In the genomic region with DNA sequence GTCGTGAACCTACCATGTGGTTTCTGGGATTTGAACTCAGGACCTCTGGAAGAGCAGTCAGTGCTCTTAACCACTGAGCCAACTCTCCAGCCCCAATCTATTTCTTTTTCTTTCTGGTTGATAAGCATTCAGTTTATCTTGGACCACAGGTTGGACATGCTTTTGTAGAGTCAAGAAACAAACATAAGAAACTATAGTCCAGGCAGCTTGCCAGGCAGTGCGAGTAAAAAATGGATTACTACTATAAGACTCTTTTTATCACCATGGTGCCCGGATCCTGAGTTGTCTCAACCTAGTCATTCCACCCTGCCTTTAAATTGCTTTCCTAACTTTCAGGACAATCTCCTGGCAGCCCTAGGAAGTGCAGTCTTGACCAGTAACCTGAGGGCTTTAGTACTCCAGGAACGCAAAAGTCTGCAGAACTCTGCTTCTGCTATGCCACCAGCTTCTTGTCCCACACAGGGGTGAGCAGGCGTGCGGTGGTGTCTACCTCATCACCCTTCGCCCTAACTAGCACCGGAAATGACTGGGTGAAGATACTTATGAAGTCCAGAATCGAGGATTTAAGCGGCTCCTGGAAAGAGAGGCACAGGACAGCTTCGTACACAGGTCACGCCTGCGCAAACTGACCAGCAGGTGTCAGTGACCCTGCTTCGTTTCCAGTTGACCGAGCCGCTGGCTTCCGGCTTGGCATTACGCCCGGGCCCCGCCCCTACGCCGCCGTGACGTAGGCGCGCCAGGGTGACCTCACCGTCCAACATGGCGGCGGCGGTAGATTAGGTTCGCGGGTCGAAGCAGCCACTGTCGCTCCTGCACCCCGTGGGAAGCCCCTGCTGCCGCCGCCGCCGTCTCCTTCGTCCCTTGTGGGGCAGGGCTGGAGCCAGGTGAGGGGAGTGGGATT, we compare ENCODE assay signal across 8 mouse cellular contexts. TPM values are rescaled to one million over a fixed set of nuclear protein-coding genes. Genes with fewer than 3 reads are reported as not detected.
DNase-seq lines count a peak whose midpoint lies in the region; ATAC-seq lines count a peak whose summit lies in the region.

A gene (plus strand): TSS at position 739 of the 901 bp plus-strand sequence.

- DNase-seq in adipocyte (ENCODE audit: low spot score): peak; percentile 97
- peak; percentile 96 for DNase-seq in embryo, embryonic 10.5 days (ENCODE audit: low spot score)
- DNase-seq in gastrocnemius, postnatal 25 days: peak; percentile 94
- DNase-seq in intestine, embryonic 14.5 days (ENCODE audit: low spot score): peak; percentile 99
- peak; percentile 92 to 93 for DNase-seq in left cerebral cortex, postnatal 14 days (ENCODE audit: low spot score in 2 of 2)
- peak; percentile 91 for DNase-seq in mesoderm, embryonic 11.5 days (ENCODE audit: low read depth, low spot score)
- DNase-seq in right cerebral cortex, postnatal 36 days (ENCODE audit: low spot score in 2 of 2): peak; percentile 86 to 87
- DNase-seq in yolk sac, embryonic 10.5 days (ENCODE audit: low spot score): peak; percentile 96

- H3K36me3 ChIP-seq in intestine, embryonic 14.5 days (ENCODE audit: control insufficient read depth, insufficient read depth, low read length): no peaks in the 10 kb centered on the region

- 4% methylated on average over 40 of the region's 40 CpGs for WGBS in intestine, embryonic 14.5 days

- no peaks in the 10 kb centered on the region for H3K9me3 ChIP-seq in intestine, embryonic 14.5 days (ENCODE audit: control insufficient read depth, low read length)

- H3K27me3 ChIP-seq in intestine, embryonic 14.5 days (replicated peaks; ENCODE audit: control insufficient read depth, insufficient read depth, low read length): no peaks in the 10 kb centered on the region; the same call in 1 of the 2 replicates

- H3K4me1 ChIP-seq in intestine, embryonic 14.5 days (replicated peaks; ENCODE audit: control insufficient read depth, insufficient read depth, low read length): peaks cover 9% of the 10 kb centered on the region

- H3K27ac ChIP-seq in intestine, embryonic 14.5 days (ENCODE audit: low read depth): peak within 1 kb of the TSS; percentile 95

- H3K4me3 ChIP-seq in intestine, embryonic 14.5 days (ENCODE audit: low read depth, low read length): peak within 1 kb of the TSS; percentile 90

- H3K9ac ChIP-seq in intestine, embryonic 14.5 days (ENCODE audit: low read length): peak within 1 kb of the TSS; percentile 92

- peak within 1 kb of the TSS; percentile 74 for H3K4me2 ChIP-seq in intestine, embryonic 14.5 days (ENCODE audit: low read length)

- intact Hi-C loops in left cerebral cortex, postnatal 14 days (cut with DNase I): no loop called here

- ATAC-seq in intestine, embryonic 14.5 days (replicated peaks; ENCODE audit: low FRiP score, low TSS enrichment, low read depth): peak; percentile 93

RNA-seq across cellular contexts. Expression of the gene that starts here (rescaled TPM):
- 10 to 100 TPM; 63.9 to 64.8 TPM for total RNA-seq in gastrocnemius, postnatal 25 days (2021)
- 27.2 and 27.6 TPM in 2 replicates for polyA plus RNA-seq in intestine, embryonic 14.5 days (2014; fragmentation: Nextera tagmentation; extraction: Ambion mirVana)
- total RNA-seq in left cerebral cortex, postnatal 14 days (2021): 10 to 100 TPM; 41.8 to 44.5 TPM

Comparison
In these comparisons a context has a peak if more than half of its experiments do, and no peak if none do; other contexts are left out.
1. Peak in every context shown above with its lines: DNase-seq, ATAC-seq, H3K4me3 ChIP-seq and H3K27ac ChIP-seq.